Mouse (Mus musculus) c-Kit-negative CD71-positive TER-119-positive erythroid progenitor cells, embryonic 14.5 days (primary cell): ENCODE data around the gene Klk1b16.
"Not testable (repeated sequence)": the region's sequence is repeated elsewhere in the genome, so short reads cannot be mapped to it uniquely, and the experiment has no call there.

ENCODE experiments used
- DNase-seq: peaks from one replicate; pipeline ENCODE4 v3.0.0-alpha.2; 2013; ENCODE audit warnings: low read depth, low spot score

The Klk1b16 gene

GRCm38 (mm10) chr7:44136467-44136866, at the start of gene Klk1b16:
Gene Klk1b16 (plus strand): TSS chr7:44136767.
- DNase-seq, result no peak

GRCm38 (mm10) chr7:44096111-44096510, 40.5 kb upstream of the Klk1b16 start:
- no peak for DNase-seq

GRCm38 (mm10) chr7:44102028-44102427, 34.5 kb upstream of the Klk1b16 start, which contains the start of gene Klk1b21:
Gene Klk1b21 (plus strand): TSS chr7:44102328.
- not testable (repeated sequence) for DNase-seq

- DNase-seq, result no peak
Observed at GRCm38 (mm10) chr7:44112373-44112772, 24.2 kb upstream of the Klk1b16 start, which contains the start of gene Klk1b22. Gene Klk1b22 (plus strand): TSS chr7:44112673.

GRCm38 (mm10) chr7:44123445-44123844, 13.1 kb upstream of the Klk1b16 start:
- no peak for DNase-seq

- no peak for DNase-seq
Observed at GRCm38 (mm10) chr7:44179299-44180045, 42.9 kb downstream of the Klk1b16 start.

GRCm38 (mm10) chr7:44186516-44186915, 49.9 kb downstream of the Klk1b16 start:
- not testable (repeated sequence) for DNase-seq

GRCm38 (mm10) chr7:44187936-44188335, 51.4 kb downstream of the Klk1b16 start, which contains the start of gene Klk1b24:
Gene Klk1b24 (plus strand): TSS chr7:44188236.
- not testable (repeated sequence) for DNase-seq
